Mouse (Mus musculus) bone marrow macrophage, adult 2 months (primary cell): ENCODE measurements around the gene Cog7. TPM values are rescaled to one million over a fixed set of nuclear protein-coding genes. Genes with fewer than 3 reads are reported as not detected.

Source experiments
- H3K27ac ChIP-seq: 2 replicates; pipeline ENCODE4 v1.5.1; 2012; ENCODE audit warnings: low read depth, low read length; ENCODE audit not compliant: insufficient read depth
- H3K4me1 ChIP-seq: 2 replicates; pipeline ENCODE4 v1.6.1; 2012; ENCODE audit warnings: low read length; ENCODE audit not compliant: control insufficient read depth, insufficient read depth
- H3K4me3 ChIP-seq: 2 replicates; pipeline ENCODE4 v1.5.1; 2012; ENCODE audit warnings: mild to moderate bottlenecking, low read length, moderate library complexity; ENCODE audit not compliant: insufficient read depth
- CTCF ChIP-seq: IDR thresholded peaks from 2 replicates; pipeline ENCODE4 v1.5.1; 2012; ENCODE audit warnings: low read depth, mild to moderate bottlenecking, low read length, moderate library complexity
- POLR2A ChIP-seq: IDR thresholded peaks from 2 replicates; pipeline ENCODE4 v1.6.1; 2012; ENCODE audit warnings: mild to moderate bottlenecking, low read depth, low read length, borderline replicate concordance
- polyA plus RNA-seq: library from polyadenylated mRNA; stranded (reverse); fragments of >200 nt; gene quantifications from 2 replicates; pipeline ENCODE4 v1.2.4, GENCODE M21; 2012; ENCODE audit not compliant: missing spikeins, insufficient read depth, insufficient read length

Gene Cog7
- polyA plus RNA-seq, 1 experiment, result 25.3 TPM

GRCm38 (mm10) chr7:121936861-121937630, 44.5 kb downstream of the Cog7 start:
- TF ChIP-seq CTCF (no peak), POLR2A (no peak)
- Histone ChIP-seq H3K27ac (no peak overlapping the region), H3K4me1 (peaks cover 3% of the 10 kb centered on the region; the same call in 1 of the 2 replicates), H3K4me3 (no peak overlapping the region)

DNA sequence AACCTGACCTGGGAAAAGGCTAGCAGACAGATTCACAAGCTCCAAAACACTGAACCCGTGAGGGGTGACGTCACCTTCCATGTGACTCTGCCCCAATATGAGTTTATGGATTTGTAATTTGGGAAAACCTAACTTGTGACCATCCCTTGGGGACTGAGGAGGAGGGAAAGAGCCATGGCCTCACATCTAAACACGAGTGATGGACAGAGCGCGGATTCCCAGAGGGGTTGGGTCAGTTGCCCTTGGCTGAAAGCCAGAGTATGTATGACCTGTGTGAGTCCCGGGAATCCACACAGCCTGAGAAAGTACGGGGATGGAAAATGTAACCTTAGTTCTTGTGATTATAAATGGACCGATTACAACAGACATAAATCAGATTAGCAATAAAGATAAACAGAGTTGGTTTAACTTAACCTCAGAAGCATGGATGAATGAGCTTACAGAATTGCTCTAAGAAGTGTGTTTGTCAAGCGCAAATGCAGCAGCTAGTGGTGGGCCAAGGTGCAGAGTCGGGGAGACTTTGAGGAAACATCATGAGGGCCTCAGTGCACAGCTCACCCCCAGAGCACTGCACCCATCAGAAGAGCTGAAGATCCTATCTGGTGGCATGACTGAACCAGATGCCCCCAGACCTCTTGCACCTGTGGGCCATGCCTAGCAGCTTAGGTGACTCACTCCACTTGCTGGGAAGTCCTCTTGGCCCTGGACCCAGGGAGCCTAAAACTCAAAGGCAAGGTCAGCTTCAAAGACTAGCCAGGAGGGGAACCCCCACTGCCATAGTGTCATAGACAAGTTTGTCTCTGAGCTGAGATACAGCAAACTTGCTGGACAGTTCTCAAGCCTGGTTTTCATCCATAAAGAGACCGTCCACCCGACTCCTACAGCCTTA, 45.4 kb downstream of the Cog7 start:
- TF ChIP-seq POLR2A (no peak), CTCF (no peak)
- Histone ChIP-seq H3K4me1 (peaks cover 3% of the 10 kb centered on the region; the same call in 1 of the 2 replicates), H3K27ac (no peak overlapping the region), H3K4me3 (no peak overlapping the region)

GRCm38 (mm10) chr7:121934346-121934745, 47.2 kb downstream of the Cog7 start:
- H3K4me3 ChIP-seq, result no peak overlapping the region
- peaks cover 3% of the 10 kb centered on the region; the same call in 1 of the 2 replicates for H3K4me1 ChIP-seq
- no peak overlapping the region for H3K27ac ChIP-seq
- TF ChIP-seq CTCF (no peak), POLR2A (no peak)

DNA sequence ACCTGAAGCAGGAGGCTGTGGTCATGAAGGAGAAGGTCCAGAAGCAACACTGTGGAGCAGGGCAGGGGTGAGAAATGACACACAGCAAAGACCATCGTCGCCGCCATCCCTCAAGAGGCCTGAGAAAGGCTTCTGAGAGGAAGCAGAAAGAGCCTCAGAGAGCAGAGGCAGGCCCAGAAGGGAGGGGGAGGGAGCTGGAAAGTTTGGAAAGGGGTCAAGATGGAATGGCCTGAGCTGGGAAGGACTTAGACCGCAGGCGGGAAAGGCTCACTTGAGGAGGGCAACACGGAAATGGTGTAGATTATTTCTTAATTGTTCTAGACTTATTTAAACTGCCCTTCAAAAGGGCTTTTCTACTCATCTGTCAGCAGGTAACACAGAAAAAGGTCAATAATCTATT, 47.8 kb downstream of the Cog7 start:
- H3K4me3 ChIP-seq, result no peak overlapping the region
- H3K4me1 ChIP-seq, result peaks cover 3% of the 10 kb centered on the region; the same call in 1 of the 2 replicates
- TF ChIP-seq CTCF, result no peak
- TF ChIP-seq POLR2A, result no peak
- no peak overlapping the region for H3K27ac ChIP-seq

DNA sequence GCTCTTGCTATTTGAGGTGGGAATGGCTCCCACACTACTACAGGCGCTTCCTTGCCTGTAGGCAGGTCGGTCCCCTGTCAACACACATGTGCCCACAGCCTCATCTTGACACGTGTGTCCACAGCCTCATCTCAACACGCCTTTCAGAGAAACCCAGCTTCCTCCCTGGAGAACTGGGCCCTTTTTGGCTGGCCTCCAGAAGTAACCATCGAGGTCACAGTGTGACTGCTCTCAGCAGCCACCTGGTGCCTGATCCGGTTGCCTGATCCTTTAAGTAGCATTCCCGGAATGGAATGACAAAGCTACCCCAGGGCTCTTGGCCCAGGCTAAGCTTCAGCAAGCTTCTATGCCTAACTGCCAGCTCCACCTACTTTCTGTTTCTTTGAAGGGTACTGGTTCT, 50.3 kb downstream of the Cog7 start:
- Histone ChIP-seq H3K4me3 (no peak overlapping the region), H3K27ac (no peak overlapping the region), H3K4me1 (peaks cover 3% of the 10 kb centered on the region; the same call in 1 of the 2 replicates)
- TF ChIP-seq POLR2A, result no peak
- TF ChIP-seq CTCF, result no peak

GRCm38 (mm10) chr7:121927882-121928281, 53.6 kb downstream of the Cog7 start:
- Histone ChIP-seq H3K4me3 (no peak overlapping the region), H3K27ac (no peak overlapping the region), H3K4me1 (no peaks in the 10 kb centered on the region)
- TF ChIP-seq POLR2A (no peak), CTCF (no peak)

DNA sequence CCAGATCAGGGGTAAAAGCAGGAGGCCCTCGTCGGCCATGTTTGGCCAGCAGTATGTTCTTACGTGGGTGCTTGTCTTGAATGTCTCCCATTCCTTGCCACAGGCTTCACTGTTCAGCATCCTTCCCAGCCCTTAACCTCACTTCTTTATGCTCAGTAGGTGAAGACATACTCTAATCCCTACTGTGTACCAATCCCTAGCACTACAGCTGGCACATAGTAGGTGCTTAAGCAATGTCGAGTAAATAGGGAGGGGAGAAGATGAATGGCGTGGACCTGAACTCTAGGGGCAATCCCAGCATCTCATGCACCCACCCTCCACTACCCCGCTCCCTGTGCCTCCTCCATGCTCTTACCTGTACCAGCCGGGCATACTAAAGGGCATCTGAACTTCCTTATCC, 57.1 kb downstream of the Cog7 start:
- Histone ChIP-seq H3K4me1 (no peaks in the 10 kb centered on the region), H3K27ac (no peak overlapping the region), H3K4me3 (no peak overlapping the region)
- no peak for TF ChIP-seq CTCF
- TF ChIP-seq POLR2A, result no peak

DNA sequence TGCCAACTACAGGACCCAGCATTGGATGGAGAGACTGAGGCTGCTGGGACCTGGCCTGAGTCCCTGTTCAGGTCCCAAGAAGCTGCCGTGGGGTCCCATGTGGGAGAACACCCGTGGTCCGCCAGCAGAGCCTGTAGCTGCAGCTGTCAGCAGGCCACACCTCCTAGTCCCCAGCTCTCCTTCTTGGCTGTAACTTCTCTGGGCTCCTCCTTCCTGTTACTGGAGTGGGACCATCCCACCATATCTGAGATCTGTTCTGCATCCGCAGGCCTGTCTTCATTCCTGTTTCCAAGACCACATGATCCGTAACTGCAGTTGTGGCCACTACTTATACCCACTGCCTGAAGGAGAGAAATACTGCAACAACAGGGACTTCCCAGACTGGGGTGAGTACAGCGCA, 67.6 kb downstream of the Cog7 start:
- no peak overlapping the region for H3K27ac ChIP-seq
- no peak overlapping the region for H3K4me3 ChIP-seq
- TF ChIP-seq CTCF (no peak), POLR2A (no peak)
- H3K4me1 ChIP-seq, result no peaks in the 10 kb centered on the region

DNA sequence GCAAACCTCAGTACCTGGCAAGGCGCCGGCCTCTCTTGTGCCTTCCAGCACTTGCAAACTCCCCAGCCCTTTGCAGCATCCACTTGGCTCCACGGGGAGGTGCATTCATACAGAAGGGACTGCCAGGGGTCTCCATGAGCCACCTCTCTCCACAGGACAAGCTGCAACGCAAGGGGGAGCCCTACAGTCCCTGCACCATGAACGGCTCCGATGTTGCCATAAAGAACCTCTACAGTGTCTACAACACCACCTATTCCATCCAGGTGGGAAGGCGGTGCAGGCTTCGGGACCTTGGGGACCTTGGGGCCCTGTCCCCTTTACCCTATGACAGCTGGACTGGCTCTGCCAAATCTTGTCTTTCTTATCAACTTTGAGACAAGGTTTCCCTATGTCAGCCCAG, 69.3 kb downstream of the Cog7 start:
- Histone ChIP-seq H3K27ac (no peak overlapping the region), H3K4me3 (no peak overlapping the region), H3K4me1 (no peaks in the 10 kb centered on the region)
- TF ChIP-seq POLR2A (no peak), CTCF (no peak)

DNA sequence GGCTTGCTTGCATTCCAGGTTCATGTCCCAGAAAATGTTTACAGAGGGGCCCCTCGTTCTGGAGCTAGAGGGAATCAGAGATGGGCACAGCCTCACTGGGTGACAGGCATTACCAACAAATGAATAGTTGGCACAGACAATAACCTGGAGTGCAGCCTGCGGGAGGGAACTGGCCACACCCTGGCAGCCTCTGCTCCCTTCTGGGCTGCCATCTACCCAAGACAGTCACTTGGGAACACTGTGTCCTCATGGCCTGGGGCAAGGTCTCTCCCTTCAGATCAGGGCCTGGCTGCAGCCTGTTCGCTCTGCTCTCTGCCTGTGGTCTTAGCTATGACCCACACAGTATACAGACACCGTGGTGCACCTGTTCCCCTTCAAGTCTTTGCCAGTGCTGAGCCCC, 74.6 kb downstream of the Cog7 start:
- Histone ChIP-seq H3K27ac (no peak overlapping the region), H3K4me1 (no peaks in the 10 kb centered on the region), H3K4me3 (no peak overlapping the region)
- TF ChIP-seq CTCF, result no peak
- no peak for TF ChIP-seq POLR2A

GRCm38 (mm10) chr7:121902757-121903411, 78.6 kb downstream of the Cog7 start:
- TF ChIP-seq POLR2A (no peak), CTCF (no peak)
- H3K27ac ChIP-seq, result no peak overlapping the region
- H3K4me3 ChIP-seq, result no peak overlapping the region
- no peaks in the 10 kb centered on the region for H3K4me1 ChIP-seq
